Mouse (Mus musculus) neural tube, embryonic 14.5 days (tissue): ENCODE data around the gene Uimc1. TPM values are rescaled to one million over a fixed set of nuclear protein-coding genes. Genes with fewer than 3 reads are reported as not detected.
A peak's percentile ranks its signal among the peaks of the same experiment; 100 is the strongest.

Experiments used
- ATAC-seq: fragments of 200-750 bp; cut with Nextera tagmentation; 2 replicates; pipeline ENCODE4 v1.8.0; 2017; ENCODE audit warnings: low read depth, mild to moderate bottlenecking, moderate TSS enrichment, moderate library complexity
- H3K27ac ChIP-seq: fragments of 300-500 bp; sonication (generic); 2 replicates; pipeline ENCODE4 v1.5.1; 2014; ENCODE audit warnings: low read depth, mild to moderate bottlenecking, control low read depth, low read length, moderate library complexity, mixed read lengths
- H3K27me3 ChIP-seq: fragments of 300-500 bp; sonication (generic); 2 replicates; pipeline ENCODE4 v1.6.1; 2014; ENCODE audit warnings: low read length; ENCODE audit not compliant: control insufficient read depth, insufficient read depth
- H3K36me3 ChIP-seq: fragments of 300-500 bp; sonication (generic); 2 replicates; pipeline ENCODE4 v1.6.1; 2014; ENCODE audit warnings: low read length, mixed read lengths; ENCODE audit not compliant: control insufficient read depth, insufficient read depth
- H3K4me1 ChIP-seq: fragments of 300-500 bp; sonication (generic); 2 replicates; pipeline ENCODE4 v1.6.1; 2014; ENCODE audit warnings: low read length; ENCODE audit not compliant: control insufficient read depth, insufficient read depth
- H3K4me2 ChIP-seq: fragments of 300-500 bp; sonication (generic); 2 replicates; pipeline ENCODE4 v1.6.1; 2014; ENCODE audit warnings: mild to moderate bottlenecking, low read depth, low read length, control low read depth
- H3K4me3 ChIP-seq: fragments of 300-500 bp; sonication (generic); 2 replicates; pipeline ENCODE4 v1.5.1; 2014; ENCODE audit warnings: low read depth, low read length, control low read depth, mixed read lengths
- H3K9ac ChIP-seq: fragments of 300-500 bp; sonication (generic); replicated peaks from 2 replicates; pipeline ENCODE4 v1.6.1; 2014; ENCODE audit warnings: low read depth, mild to moderate bottlenecking, control low read depth, low read length, mixed read lengths
- H3K9me3 ChIP-seq: fragments of 300-500 bp; sonication (generic); 2 replicates; pipeline ENCODE4 v1.6.1; 2016; ENCODE audit warnings: low read length; ENCODE audit not compliant: control insufficient read depth
- WGBS: fragments of 180-500 bp; shearing (Covaris S2); extraction: QIAGEN DNeasy Blood & Tissue Kit; methylation state at CpG from one replicate; pipeline ENCODE4 v1.1.7; 2014; 5-methylcytosine and 5-hydroxymethylcytosine counted together
- polyA plus RNA-seq: library from polyadenylated mRNA; unstranded; fragments of >200 nt; fragmentation: Nextera tagmentation; extraction: Ambion mirVana; gene quantifications from 2 replicates; pipeline ENCODE4 v1.2.1, GENCODE M21; 2014

Gene Uimc1
- 20.6 and 20.9 TPM in 2 replicates for polyA plus RNA-seq

DNA sequence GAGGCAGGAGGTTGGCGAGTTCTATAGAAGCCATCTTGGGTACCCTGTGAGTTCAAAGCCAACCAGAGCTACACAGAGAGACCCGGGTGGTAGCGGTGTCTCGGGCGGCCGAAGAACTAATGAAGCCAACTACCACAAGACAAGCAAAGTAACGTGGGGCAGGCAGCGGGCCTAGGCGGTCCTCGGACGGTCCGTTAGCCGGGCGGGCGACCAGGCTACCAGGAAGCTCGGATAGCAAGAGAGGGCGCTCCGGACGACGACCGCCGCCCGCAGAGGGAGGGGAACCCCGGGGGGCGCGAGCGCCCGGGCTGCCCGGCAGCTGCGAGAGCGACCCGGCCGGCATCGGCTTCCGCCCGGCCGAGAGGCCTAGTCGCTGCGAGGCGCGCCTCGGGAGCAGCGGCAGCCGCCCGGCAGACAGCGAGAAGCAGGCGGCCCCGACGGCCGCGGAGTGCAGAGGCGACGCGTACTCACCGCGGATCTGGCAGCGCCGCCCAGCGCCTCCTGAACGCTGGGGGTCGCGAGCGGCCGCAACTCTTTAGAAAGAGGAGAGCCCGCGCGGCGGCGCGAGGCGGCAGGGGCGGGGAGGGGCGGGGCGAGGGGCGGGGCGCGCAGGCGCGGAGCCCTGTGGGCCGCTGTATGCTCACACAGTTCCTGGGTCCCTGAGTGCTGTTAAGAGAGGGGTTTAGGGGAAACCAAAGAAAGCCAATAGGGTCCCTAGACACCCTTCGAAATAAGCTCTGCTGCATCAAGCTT is at the start of gene Uimc1:
Gene Uimc1 (minus strand): TSS at position 575 of the 753 bp plus-strand sequence.
- peak; percentile 92 for ATAC-seq

GRCm38 (mm10) chr13:55140271-55140670 is 40.2 kb upstream of the Uimc1 start:
- no peak for ATAC-seq
- H3K9me3 ChIP-seq: no peaks in the 10 kb centered on the region
- H3K27ac ChIP-seq: no peak overlapping the region
- H3K4me1 ChIP-seq: no peaks in the 10 kb centered on the region
- H3K27me3 ChIP-seq: no peaks in the 10 kb centered on the region
- no peak overlapping the region for H3K9ac ChIP-seq
- no peaks in the 10 kb centered on the region for H3K36me3 ChIP-seq
- 75% methylated on average over 2 of the region's 2 CpGs for whole genome bisulfite sequencing
- H3K4me2 ChIP-seq: no peak overlapping the region
- no peak overlapping the region for H3K4me3 ChIP-seq

More for the DNA sequence above, at the start of gene Uimc1:
- no peaks in the 10 kb centered on the region for H3K9me3 ChIP-seq
- H3K27me3 ChIP-seq: no peaks in the 10 kb centered on the region
- H3K27ac ChIP-seq: peak within 1 kb of the TSS; percentile 85
- peaks cover 7% of the 10 kb centered on the region; the same call in 1 of the 2 replicates for H3K4me1 ChIP-seq
- peak within 1 kb of the TSS; percentile 67 for H3K4me2 ChIP-seq
- peak within 1 kb of the TSS; percentile 70 for H3K4me3 ChIP-seq
- H3K36me3 ChIP-seq: no peaks in the 10 kb centered on the region
- WGBS: 1% methylated on average over 60 of the region's 81 CpGs
- H3K9ac ChIP-seq: peak within 1 kb of the TSS; percentile 87

- no peak overlapping the region for H3K9ac ChIP-seq
- H3K27ac ChIP-seq: no peak overlapping the region
- H3K4me3 ChIP-seq: no peak overlapping the region
- peaks cover 23% of the 10 kb centered on the region for H3K36me3 ChIP-seq
- no peaks in the 10 kb centered on the region for H3K27me3 ChIP-seq
- no peak overlapping the region for H3K4me2 ChIP-seq
- no peaks in the 10 kb centered on the region for H3K4me1 ChIP-seq
- no peak for ATAC-seq
- H3K9me3 ChIP-seq: no peaks in the 10 kb centered on the region
- 3% methylated on average over 5 of the region's 5 CpGs for WGBS
These were observed 35.3 kb upstream of the Uimc1 start for GRCm38 (mm10) chr13:55135382-55135781.

DNA sequence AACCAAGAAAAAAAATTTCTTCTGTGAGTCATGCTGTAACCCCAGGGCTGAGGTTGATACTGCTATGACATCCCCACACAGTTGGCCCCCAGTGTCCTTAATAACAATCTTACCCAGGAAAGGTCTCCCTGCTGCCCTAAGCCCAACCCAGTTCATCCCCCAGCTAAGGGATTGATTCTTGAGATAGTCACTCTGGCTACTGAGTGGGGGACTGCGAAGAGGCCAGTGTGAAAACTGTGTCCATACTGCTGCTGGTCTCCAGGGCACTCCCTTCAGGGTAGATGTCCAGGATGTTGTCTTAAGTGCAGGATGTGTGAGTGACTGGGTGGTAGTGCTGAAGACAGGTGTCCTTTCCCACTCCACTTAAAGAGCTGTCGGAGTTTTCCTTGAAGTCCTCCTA is 33.3 kb upstream of the Uimc1 start, which contains the start of gene Gm17617:
Gene Gm17617 (minus strand): TSS at position 101 of the 400 bp plus-strand sequence.
- no peak within 1 kb of the TSS for H3K27ac ChIP-seq
- H3K4me2 ChIP-seq: no peak within 1 kb of the TSS
- no peak within 1 kb of the TSS for H3K4me3 ChIP-seq
- no peak for ATAC-seq
- WGBS: 100% methylated on average over 2 of the region's 2 CpGs
- no peaks in the 10 kb centered on the region for H3K9me3 ChIP-seq
- H3K36me3 ChIP-seq: peaks cover 30% of the 10 kb centered on the region
- no peaks in the 10 kb centered on the region for H3K4me1 ChIP-seq
- H3K27me3 ChIP-seq: no peaks in the 10 kb centered on the region
- no peak within 1 kb of the TSS for H3K9ac ChIP-seq

GRCm38 (mm10) chr13:55124903-55125302 is 24.8 kb upstream of the Uimc1 start:
- 93% methylated on average over 6 of the region's 6 CpGs for WGBS
- peaks cover 21% of the 10 kb centered on the region for H3K36me3 ChIP-seq
- no peak overlapping the region for H3K4me3 ChIP-seq
- no peak overlapping the region for H3K27ac ChIP-seq
- no peaks in the 10 kb centered on the region for H3K9me3 ChIP-seq
- H3K9ac ChIP-seq: no peak overlapping the region
- no peak overlapping the region for H3K4me2 ChIP-seq
- ATAC-seq: no peak
- no peaks in the 10 kb centered on the region for H3K27me3 ChIP-seq
- no peaks in the 10 kb centered on the region for H3K4me1 ChIP-seq

DNA sequence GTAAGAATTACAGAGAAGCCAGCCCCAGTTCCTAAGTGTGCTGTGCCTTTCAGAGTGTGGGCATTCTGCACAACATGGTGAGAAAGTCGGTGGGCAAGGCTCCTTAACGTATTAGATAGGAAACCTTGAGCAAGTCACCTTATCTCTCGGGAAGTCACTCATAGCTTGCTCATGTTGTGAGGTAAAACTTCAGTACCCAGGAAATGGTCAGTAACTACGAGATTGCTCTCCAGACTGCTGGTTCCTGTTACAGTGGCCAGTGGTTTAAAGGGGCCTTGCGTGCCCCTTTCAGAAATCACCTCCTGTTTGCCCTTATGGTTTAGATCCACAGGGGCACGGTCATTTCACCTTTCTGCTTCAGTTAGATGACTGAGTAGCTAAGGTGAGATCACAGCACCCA is 14.3 kb upstream of the Uimc1 start:
- Histone ChIP-seq H3K36me3 (peaks cover 17% of the 10 kb centered on the region), H3K4me1 (no peaks in the 10 kb centered on the region), H3K9me3 (no peaks in the 10 kb centered on the region), H3K27ac (no peak overlapping the region), H3K4me2 (no peak overlapping the region), H3K27me3 (no peaks in the 10 kb centered on the region), H3K9ac (no peak overlapping the region), H3K4me3 (no peak overlapping the region)
- no peak for ATAC-seq
- 90% methylated on average over 6 of the region's 6 CpGs for WGBS

GRCm38 (mm10) chr13:55107694-55108093 is 7.6 kb upstream of the Uimc1 start:
- Histone ChIP-seq H3K36me3 (no peaks in the 10 kb centered on the region), H3K27ac (no peak overlapping the region), H3K4me2 (no peak overlapping the region), H3K4me1 (peaks cover 5% of the 10 kb centered on the region), H3K9me3 (no peaks in the 10 kb centered on the region), H3K9ac (no peak overlapping the region), H3K4me3 (no peak overlapping the region), H3K27me3 (no peaks in the 10 kb centered on the region)
- 97% methylated on average over 8 of the region's 8 CpGs for WGBS
- ATAC-seq: no peak

GRCm38 (mm10) chr13:55107116-55107515 is 7.0 kb upstream of the Uimc1 start:
- Histone ChIP-seq H3K27me3 (no peaks in the 10 kb centered on the region), H3K9me3 (no peaks in the 10 kb centered on the region), H3K4me1 (peaks cover 5% of the 10 kb centered on the region), H3K4me2 (no peak overlapping the region), H3K9ac (no peak overlapping the region), H3K36me3 (no peaks in the 10 kb centered on the region), H3K4me3 (no peak overlapping the region), H3K27ac (no peak overlapping the region)
- 96% methylated on average over 4 of the region's 4 CpGs for WGBS
- no peak for ATAC-seq

- Histone ChIP-seq H3K9me3 (no peaks in the 10 kb centered on the region), H3K9ac (peak overlapping the region; percentile 75), H3K27ac (peak overlapping the region; percentile 69; the same call in 1 of the 2 replicates), H3K4me2 (peak overlapping the region; percentile 81), H3K4me3 (peak overlapping the region; percentile 89), H3K27me3 (no peaks in the 10 kb centered on the region), H3K4me1 (peaks cover 5% of the 10 kb centered on the region), H3K36me3 (no peaks in the 10 kb centered on the region)
- ATAC-seq: no peak
- WGBS: 20% methylated on average over 8 of the region's 8 CpGs
These were observed 6.0 kb upstream of the Uimc1 start for GRCm38 (mm10) chr13:55105953-55106691.
